Mouse (Mus musculus): Measurements from ENCODE around the gene Med16.

DNA sequence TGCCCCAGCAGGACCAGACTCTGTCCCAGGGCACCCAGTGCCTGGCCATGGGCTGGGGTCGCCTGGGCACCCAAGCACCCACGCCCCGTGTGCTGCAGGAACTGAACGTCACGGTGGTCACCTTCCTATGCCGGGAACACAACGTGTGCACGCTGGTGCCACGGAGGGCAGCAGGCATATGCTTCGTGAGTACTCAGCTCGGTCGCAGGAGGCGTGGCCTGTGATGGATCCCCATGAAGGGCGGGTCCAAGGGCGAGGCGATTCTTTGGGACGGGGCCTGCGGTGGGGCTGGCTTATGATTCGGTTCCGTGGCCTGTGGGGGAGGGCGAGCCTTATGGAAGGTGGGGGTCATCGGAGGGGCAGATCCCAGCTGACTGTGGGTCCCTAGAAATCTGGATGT lies 26.7 kb downstream of the Med16 start:
- TF ChIP-seq CHD2 (IDR thresholded peaks at IDR 0.05; ENCODE audit: low read depth, low read length) (no peak), ZNF384 (IDR thresholded peaks at IDR 0.05; ENCODE audit: low read depth, low read length) (no peak), MAFK (IDR thresholded peaks at IDR 0.05; ENCODE audit: insufficient read depth, low read depth, low read length) (no peak), HCFC1 (IDR thresholded peaks at IDR 0.05; ENCODE audit: borderline replicate concordance, insufficient read depth, low read length) (no peak), ZC3H11A (IDR thresholded peaks at IDR 0.05; ENCODE audit: borderline replicate concordance, low read depth, low read length) (no peak)
